Mouse (Mus musculus): ENCODE measurements around the gene Csde1.

The Csde1 gene

DNA sequence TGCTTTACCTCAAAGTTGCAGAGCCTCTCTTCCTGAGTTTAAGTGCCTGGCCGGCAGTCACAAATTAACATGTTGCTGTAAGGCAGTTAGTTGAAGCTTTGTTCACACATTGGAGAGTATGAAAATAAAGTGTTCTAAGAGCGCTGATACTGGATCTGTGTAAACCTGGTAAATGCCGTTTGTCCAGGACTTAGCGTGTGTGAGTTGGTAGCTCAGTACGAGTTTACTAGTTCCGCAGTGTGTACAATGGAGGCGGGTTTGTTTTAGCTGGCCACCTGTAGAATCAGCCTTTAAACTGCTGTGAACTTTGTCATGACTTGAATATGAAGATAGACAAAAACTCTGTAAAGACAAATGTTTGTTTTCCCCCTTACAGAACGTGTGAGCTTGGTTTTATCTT lies 46.7 kb downstream of the Csde1 start:
- no peak for DNase-seq

DNA sequence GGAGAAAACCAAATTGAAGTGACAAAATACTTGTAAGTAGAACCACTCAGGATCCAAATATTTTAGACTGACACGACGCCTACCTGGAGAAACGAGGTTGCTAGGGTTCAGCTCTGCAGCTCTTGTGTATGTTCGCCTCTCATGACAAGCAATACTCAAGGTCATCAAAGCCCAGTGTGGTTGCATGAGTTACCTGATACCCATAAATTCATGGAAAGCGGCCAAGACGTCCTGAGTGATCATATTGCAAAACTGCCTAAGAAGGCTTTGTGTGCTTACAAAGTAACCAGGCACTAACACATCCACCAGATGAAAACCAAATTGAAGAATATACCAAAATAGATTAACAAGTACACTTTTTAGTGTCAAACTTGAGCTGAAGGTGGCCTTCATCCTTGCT lies 48.7 kb downstream of the Csde1 start:
- DNase-seq: no peak

DNA sequence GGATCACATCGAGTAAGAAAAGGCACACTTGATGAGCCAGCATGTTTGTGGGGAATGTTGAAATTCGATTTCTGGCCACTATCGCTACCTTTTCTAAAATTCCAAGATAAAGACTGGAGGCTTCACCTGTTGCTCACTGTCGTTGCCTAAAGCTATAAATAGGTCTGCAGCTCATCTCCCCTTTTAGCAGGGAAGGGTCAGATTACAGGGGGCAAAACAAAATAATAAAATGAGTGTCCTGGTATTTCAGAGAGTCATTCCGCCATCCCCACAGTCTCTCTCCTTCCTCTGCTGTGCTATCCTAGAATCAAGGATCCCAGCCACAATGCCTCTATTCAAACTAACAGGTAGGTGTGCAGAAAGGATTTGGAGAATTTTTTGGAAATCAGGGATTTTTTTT lies 53.5 kb downstream of the Csde1 start, which contains the start of gene Ampd1:
Gene Ampd1 (plus strand): TSS at position 244 of the 400 bp plus-strand sequence.
- no peak for DNase-seq

DNA sequence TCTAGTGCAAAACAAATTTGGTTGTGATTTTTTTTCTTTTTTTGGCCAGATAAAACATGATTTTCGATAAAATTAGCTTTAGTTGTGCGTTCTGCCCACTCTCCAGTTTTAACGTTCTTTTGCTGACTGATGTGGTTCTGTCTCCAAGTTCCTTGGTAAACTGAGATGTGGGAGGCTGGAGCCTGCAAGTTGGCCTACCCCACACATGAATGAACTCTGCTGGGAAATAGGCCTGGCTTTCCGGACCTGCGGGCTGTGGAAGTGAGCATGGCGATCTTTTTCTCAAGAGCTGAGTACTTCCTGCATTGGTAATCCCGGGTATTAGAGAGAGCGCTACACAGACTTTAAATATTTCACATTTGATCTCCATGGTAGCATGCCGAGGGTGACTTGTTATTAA lies 55.6 kb downstream of the Csde1 start:
- DNase-seq: no peak

DNA sequence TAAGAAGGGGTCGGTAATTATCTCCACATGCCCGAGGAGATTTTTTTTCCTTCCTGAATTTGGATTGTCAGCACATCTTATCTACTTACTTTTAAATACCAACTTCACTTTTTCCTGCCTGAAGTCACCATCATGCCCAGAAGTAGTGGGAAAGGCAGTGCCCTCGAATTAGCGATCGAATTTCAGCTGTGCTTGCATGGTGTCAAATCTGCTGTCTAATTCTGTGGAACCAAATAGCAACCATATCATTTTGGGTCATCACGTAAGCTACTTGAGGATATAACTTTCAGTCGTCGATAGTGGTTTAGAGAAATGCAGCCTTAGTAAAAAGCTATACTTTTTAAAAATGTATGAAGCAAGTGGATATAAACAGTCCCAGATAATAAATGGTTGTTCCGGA lies 56.2 kb downstream of the Csde1 start:
- no peak for DNase-seq

DNA sequence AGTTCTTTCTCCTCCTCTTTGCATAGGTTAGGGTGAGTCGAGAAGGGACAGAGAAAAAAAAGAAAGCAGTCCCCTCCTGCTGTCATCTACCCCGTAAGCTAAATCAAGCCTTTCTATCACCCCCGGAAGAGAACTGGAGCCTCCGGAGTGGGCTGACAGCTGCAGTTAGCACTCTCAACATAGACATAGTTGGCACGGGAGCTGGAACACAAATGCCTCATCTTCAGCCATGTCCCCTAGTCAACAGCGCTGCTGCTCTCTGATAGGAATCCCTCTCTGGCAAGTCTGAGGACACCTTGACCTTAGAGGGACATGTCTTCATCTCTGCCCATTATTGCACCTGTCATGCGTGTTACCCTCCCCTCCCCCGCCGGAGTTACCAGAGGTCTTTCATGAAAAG lies 59.1 kb downstream of the Csde1 start:
- no peak for DNase-seq

DNA sequence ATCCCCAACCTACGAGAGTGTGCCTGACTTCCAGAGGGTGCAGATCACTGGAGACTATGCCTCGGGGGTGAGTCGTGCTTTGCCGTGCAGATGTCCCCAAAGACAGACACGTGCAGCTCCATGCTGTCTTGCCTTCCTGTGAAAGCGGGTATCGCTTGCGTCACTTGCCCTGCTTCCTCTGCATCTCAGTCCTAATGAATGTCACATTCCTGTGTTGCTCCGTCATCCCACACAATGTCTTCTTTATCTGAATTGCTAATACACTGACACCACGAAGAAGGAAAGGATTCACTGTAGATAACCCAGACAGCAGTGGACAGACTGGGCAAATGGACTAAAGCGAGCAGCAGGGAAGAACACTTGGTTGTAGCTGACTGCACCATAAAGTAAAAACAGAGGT lies 60.8 kb downstream of the Csde1 start:
- no peak for DNase-seq

DNA sequence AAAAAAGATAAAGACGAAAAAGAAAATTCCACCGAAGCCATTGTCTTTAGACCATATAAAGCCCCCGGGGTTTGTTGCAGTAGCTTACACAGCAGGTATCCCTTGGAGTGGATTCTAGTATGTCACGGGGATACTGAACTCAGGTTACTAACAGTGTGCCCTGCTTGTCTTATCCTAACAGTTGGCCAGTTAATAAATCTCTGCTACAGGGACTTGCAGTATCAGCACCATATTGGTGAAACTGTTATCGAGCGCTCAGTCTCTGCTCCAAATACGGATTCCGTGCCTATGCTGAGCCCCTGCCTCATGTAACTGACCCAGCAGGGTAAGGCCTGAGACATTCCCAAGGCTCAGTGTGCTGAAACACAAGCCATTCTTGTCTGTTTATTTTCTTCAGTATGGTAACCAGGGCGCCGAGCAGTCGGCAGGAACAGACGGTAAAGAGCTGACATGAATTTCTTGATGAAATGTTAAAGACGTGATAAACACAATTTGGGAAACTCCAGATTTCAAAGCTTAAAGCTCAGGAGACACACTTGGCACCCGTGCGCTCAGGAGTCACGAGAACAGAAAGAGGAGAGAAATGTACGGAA lies 61.7 kb downstream of the Csde1 start:
- DNase-seq: no peak

DNA sequence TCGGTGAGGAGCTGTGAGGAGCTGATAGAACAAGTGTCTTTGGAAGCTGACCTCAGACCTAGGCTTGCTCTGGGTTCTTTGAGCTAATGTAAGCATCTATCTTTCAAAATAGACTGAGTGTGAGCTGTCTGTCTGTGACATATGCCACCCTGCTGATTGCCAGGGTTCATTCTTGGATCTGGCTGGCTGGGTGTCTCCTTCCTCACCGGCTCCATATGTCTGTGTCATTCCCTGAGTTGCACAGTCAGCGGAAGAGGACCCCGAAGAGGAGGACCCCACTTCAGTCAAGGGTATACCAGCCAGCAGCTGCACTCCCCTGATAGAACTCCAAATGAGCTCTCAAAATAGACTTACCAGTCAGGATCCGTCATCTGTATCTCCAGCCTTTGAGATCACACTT lies 62.5 kb downstream of the Csde1 start:
- DNase-seq: no peak

DNA sequence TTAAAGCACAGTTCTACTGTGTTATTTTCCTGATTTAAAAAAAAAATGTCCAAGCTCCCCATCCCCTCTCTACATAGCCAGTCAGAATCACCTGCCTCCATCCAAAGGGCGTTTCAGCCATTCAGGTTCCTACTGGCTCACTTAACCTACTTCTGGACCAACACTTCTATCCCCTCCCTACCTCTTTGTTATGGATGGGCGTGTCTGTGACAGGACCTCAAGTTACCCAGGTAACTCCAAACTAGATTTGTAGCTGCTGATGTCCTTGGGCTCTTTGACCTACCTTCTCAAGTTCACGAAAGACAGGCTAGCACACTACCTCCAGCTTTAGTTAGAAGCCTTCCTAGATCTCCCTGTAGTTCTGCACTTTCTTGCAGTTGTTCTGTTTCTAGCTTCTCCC lies 65.8 kb downstream of the Csde1 start:
- DNase-seq: no peak

DNA sequence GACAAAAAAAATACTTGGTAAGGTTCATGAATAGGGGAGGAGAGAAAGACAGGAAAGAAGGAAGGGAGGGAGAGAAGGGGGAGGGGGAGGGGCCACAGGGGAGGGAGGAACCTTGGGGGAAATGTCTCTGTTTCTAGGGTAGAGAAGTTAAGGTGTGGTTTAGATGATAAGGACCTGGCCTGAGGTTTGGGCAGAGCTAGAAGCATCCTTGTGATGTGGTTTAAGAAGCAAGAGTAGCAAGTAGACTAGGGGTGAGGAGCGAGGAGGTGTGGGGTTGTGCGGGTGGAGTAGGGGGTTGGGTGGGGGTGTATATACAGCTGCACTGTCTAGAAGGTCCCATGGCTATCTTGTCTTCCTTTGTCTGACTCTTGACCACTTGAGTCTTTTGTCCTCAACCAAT lies 71.5 kb downstream of the Csde1 start:
- DNase-seq: no peak

DNA sequence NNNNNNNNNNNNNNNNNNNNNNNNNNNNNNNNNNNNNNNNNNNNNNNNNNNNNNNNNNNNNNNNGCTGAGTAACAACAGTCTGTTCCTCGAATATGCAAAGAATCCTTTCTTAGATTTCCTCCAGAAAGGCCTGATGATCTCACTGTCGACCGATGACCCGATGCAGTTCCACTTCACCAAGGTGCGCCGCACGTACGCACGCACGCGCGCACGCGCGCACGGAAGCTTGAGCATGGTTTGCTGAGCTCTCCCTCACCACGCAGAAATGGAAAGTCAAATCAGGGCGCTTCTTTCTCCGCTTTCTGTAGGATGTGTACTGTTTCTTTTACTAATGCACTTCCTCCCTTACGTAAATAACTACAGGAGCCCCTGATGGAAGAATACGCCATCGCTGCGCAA lies 78.4 kb downstream of the Csde1 start:
- peak in 1 of 2 experiments; percentile 11 for DNase-seq

DNA sequence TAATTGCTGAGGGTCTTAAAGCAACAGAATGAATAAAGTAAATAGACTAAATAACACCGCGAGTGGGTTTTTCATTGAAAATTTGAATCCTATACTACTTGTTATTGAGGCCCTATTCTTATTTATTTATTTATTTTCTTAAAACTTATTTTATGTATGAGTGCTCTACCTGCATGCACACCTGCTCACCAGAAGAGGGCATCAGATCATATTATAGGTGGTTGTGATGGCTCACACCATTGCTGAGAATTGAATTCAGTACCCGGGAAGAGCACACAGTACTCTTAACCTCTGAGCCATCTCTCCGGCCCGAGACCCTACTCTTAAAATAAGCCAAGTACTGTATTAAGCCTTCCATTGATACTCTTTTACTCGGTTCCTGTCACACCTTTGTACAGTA lies 79.4 kb downstream of the Csde1 start:
- DNase-seq: no peak

DNA sequence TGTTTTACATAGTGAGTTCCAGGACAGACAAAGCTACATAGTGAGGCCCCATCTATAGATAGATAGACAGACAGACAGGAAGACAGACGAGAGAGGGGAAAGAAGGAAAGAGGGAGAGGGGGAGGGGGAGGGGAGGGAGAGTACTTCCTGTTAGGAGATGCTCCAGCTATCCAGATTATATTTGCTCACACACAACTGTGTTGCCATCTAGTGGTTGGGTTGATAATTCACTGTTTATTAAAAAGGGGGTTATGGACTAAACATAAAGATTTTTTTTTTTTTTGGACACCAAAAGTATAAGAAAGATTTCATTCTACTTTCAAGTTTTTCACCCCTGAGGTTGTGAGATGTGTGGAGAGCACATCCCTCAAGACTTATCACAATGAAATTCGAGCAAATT lies 80.5 kb downstream of the Csde1 start:
- DNase-seq: no peak

DNA sequence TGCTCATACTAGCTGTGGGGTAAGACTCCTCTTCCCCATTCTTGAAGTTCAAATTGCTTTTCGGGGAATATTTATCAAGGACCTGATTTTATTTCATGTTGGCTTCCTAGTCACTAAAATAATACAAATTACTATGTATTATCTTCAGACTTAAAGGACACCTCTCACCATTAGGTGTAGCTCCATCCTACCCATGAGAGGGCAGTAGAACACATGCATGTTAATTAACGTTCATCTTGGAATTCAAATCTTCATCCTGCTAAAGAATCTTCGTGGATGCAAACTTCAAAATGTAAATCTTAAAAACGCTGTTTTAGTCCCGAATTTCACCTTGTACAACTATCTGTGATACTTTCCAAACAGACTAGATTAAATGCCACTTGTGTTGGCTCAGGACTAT lies 81.0 kb downstream of the Csde1 start:
- no peak for DNase-seq

DNA sequence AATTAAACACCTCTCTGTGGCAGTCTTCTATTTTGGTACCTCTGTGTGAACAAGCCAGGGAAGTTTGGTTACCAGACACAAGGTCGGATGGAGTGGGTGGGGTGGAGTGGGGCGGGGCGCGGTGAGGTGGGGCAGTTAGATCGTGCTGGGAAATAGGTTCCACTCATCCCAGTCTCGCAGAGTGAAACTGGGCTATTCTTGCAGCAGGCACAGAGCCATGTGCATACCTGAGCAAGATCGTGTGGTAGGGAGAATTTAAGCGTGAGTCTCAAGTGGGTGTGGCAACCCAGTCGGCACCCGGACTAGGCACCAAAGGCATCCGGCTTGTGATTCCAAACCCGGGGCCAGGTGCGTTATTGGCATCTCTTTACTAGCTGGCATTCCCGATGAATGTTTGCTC lies 81.7 kb downstream of the Csde1 start:
- no peak for DNase-seq

DNA sequence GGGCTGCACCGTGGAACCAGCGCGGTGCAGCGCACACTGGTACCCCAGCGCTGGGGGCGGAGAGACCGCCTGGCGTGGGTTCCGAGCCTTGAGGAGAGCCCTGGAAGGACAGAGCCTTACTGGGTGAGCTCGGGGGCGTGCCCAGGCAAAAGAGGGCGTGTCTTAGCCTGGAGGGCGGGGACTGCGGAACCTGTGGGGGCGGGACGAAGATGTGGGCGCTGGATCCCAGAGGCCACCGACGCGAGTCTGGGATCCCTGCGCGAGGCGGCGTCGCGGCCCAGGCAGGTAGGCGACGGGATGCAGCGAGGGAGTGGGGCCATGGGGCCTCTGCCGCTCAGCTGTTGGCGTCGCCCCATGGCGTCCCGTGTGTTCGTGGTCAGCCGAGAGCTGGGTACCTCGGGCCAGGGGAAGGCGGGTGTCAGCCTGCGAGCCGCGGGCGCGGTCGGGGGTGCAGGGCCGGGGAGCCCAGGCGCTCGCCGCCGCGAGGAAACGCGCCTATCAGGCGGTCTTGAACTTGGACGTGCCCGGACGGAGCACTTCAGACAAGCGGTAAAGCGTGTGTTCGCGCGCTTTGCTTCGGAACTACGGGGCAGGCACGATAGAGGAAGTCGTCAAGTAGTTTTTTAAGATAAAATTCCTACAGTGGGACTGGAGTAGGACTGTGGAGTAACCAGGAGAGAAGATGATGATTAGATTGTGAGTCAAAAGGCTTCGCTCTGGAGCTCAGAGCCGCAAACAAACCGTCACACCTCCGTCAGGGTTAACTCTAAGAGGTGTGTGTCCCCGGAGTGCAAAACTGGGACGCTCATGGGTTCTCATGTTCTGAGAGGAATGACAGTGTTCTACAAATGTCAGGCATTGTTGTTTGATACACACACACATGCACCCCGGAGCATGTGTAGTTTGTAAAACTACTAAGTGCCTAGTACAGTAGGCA lies 82.5 kb downstream of the Csde1 start, which contains the start of gene Dennd2c:
Gene Dennd2c (plus strand): TSS at position 151 of the 937 bp plus-strand sequence.
- peak; percentile 79 to 91 for DNase-seq
